Mouse (Mus musculus) liver, postnatal 0 days (tissue): ENCODE results near the gene Ubn1. TPM values are rescaled to one million over a fixed set of nuclear protein-coding genes. Genes with fewer than 3 reads are reported as not detected.
A peak's percentile ranks its signal among the peaks of the same experiment; 100 is the strongest.

Source experiments
- ATAC-seq: fragments of 200-750 bp; cut with Nextera tagmentation; 2 replicates; pipeline ENCODE4 v1.8.0; 2017; ENCODE audit warnings: mild to moderate bottlenecking, moderate library complexity
- DNase-seq: peaks from one replicate; pipeline ENCODE4 v3.0.0-alpha.2; 2016
- H3K27ac ChIP-seq: fragments of 300-500 bp; sonication (generic); 2 replicates; pipeline ENCODE4 v1.5.1; 2014; ENCODE audit warnings: antibody characterized with exemption, moderate library complexity, mild to moderate bottlenecking, low read depth
- H3K27me3 ChIP-seq: fragments of 300-500 bp; sonication (generic); 2 replicates; pipeline ENCODE4 v1.6.1; 2014; ENCODE audit warnings: low read length, control low read depth, mixed read lengths; ENCODE audit not compliant: insufficient read depth
- H3K36me3 ChIP-seq: fragments of 300-500 bp; sonication (generic); replicated peaks from 2 replicates; pipeline ENCODE4 v1.6.1; 2014; ENCODE audit warnings: mild to moderate bottlenecking, control low read depth, low read length, moderate library complexity, mixed read lengths; ENCODE audit not compliant: insufficient read depth
- H3K4me1 ChIP-seq: fragments of 300-500 bp; sonication (generic); 2 replicates; pipeline ENCODE4 v1.6.1; 2014; ENCODE audit warnings: antibody characterized with exemption, mild to moderate bottlenecking, control low read depth; ENCODE audit not compliant: insufficient read depth
- H3K4me2 ChIP-seq: fragments of 300-500 bp; sonication (generic); 2 replicates; pipeline ENCODE4 v1.6.1; 2014; ENCODE audit warnings: low read depth, mild to moderate bottlenecking, low read length, moderate library complexity, mixed read lengths
- H3K4me3 ChIP-seq: fragments of 300-500 bp; sonication (generic); 2 replicates; pipeline ENCODE4 v1.5.1; 2014; ENCODE audit warnings: low read depth, low read length
- H3K9ac ChIP-seq: fragments of 300-500 bp; sonication (generic); replicated peaks from 2 replicates; pipeline ENCODE4 v1.6.1; 2014; ENCODE audit warnings: mild to moderate bottlenecking, moderate library complexity
- H3K9me3 ChIP-seq: fragments of 300-500 bp; sonication (generic); 2 replicates; pipeline ENCODE4 v1.6.1; 2016; ENCODE audit warnings: mild to moderate bottlenecking, control low read depth, low read length, mixed read lengths
- CTCF ChIP-seq: sonication (generic); IDR thresholded peaks from 2 replicates; pipeline ENCODE4 v1.5.1; 2016; ENCODE audit warnings: antibody characterized with exemption, low read depth
- EP300 ChIP-seq: IDR thresholded peaks from 2 replicates; pipeline ENCODE4 v1.6.1; 2016; ENCODE audit warnings: antibody characterized with exemption, low read depth, mild to moderate bottlenecking
- WGBS: fragments of 180-500 bp; shearing (Covaris S2); extraction: QIAGEN DNeasy Blood & Tissue Kit; methylation state at CpG from one replicate; pipeline ENCODE4 v1.1.7; 2014; ENCODE audit not compliant: insufficient replicate concordance; 5-methylcytosine and 5-hydroxymethylcytosine counted together
- polyA plus RNA-seq: library from polyadenylated mRNA; unstranded; fragments of >200 nt; fragmentation: Nextera tagmentation; extraction: Ambion mirVana; gene quantifications from 2 replicates; pipeline ENCODE4 v1.2.1, GENCODE M21; 2015

Ubn1 gene
- polyA plus RNA-seq, 1 experiment from 2014 or later = 6.4 TPM

- peak; percentile 33 for DNase-seq
- no peaks in the 10 kb centered on the region for H3K9me3 ChIP-seq
- peaks cover 39% of the 10 kb centered on the region for H3K4me1 ChIP-seq
- peak overlapping the region; percentile 84 for H3K27ac ChIP-seq
- H3K4me3 ChIP-seq = no peak overlapping the region
- H3K4me2 ChIP-seq = peak overlapping the region; percentile 95
- ATAC-seq = no peak
- no peaks in the 10 kb centered on the region for H3K27me3 ChIP-seq
- peaks cover 30% of the 10 kb centered on the region for H3K36me3 ChIP-seq
- WGBS = 55% methylated on average over 7 of the region's 7 CpGs
- H3K9ac ChIP-seq = 0 out of 2 replicates have a peak overlapping the region, but pooled peaks have one; percentile 21
- no peak for TF ChIP-seq EP300
Measured at GRCm38 (mm10) chr16:5011285-5011684, 38.6 kb upstream of the Ubn1 start.

- Histone ChIP-seq H3K27ac (peak overlapping the region; percentile 84), H3K27me3 (no peaks in the 10 kb centered on the region), H3K4me3 (peak overlapping the region; percentile 76), H3K9ac (peak overlapping the region; percentile 70), H3K9me3 (no peaks in the 10 kb centered on the region), H3K4me1 (peaks cover 36% of the 10 kb centered on the region), H3K4me2 (peak overlapping the region; percentile 95), H3K36me3 (peaks cover 40% of the 10 kb centered on the region)
- DNase-seq = peak; percentile 31
- peak; percentile 91 for TF ChIP-seq EP300
- no peak for TF ChIP-seq CTCF
- 40% methylated on average over 13 of the region's 13 CpGs for whole genome bisulfite sequencing
- ATAC-seq = peak; percentile 42
Measured at GRCm38 (mm10) chr16:5012036-5013005, 37.5 kb upstream of the Ubn1 start.

GRCm38 (mm10) chr16:5013054-5013838 lies 36.6 kb upstream of the Ubn1 start, which contains the start of gene Rogdi:
TSS of gene Rogdi (minus strand) at chr16:5013553.
- no peak for TF ChIP-seq EP300
- TF ChIP-seq CTCF = peak; percentile 40
- peaks cover 46% of the 10 kb centered on the region for H3K36me3 ChIP-seq
- H3K27me3 ChIP-seq = no peaks in the 10 kb centered on the region
- no peaks in the 10 kb centered on the region for H3K9me3 ChIP-seq
- H3K27ac ChIP-seq = peak within 1 kb of the TSS; percentile 84
- WGBS = under 1% methylated on average over 62 of the region's 63 CpGs
- DNase-seq (peak; percentile 97), ATAC-seq (peak; percentile 92)
- peak within 1 kb of the TSS; percentile 76 for H3K4me3 ChIP-seq
- H3K9ac ChIP-seq = peak within 1 kb of the TSS; percentile 70
- peaks cover 36% of the 10 kb centered on the region for H3K4me1 ChIP-seq
- peak within 1 kb of the TSS; percentile 95 for H3K4me2 ChIP-seq

GRCm38 (mm10) chr16:5014578-5014977 lies 35.3 kb upstream of the Ubn1 start:
- no peak overlapping the region for H3K27ac ChIP-seq
- DNase-seq (no peak), ATAC-seq (no peak)
- peaks cover 54% of the 10 kb centered on the region for H3K36me3 ChIP-seq
- H3K4me3 ChIP-seq = no peak overlapping the region
- no peaks in the 10 kb centered on the region for H3K27me3 ChIP-seq
- peaks cover 32% of the 10 kb centered on the region for H3K4me1 ChIP-seq
- TF ChIP-seq EP300 = no peak
- no peak for TF ChIP-seq CTCF
- no peaks in the 10 kb centered on the region for H3K9me3 ChIP-seq
- WGBS = 86% methylated on average over 4 of the region's 4 CpGs
- H3K9ac ChIP-seq = no peak overlapping the region
- H3K4me2 ChIP-seq = no peak overlapping the region

GRCm38 (mm10) chr16:5024021-5024420 lies 25.8 kb upstream of the Ubn1 start:
- Histone ChIP-seq H3K9ac (no peak overlapping the region), H3K27me3 (no peaks in the 10 kb centered on the region), H3K36me3 (peaks cover 86% of the 10 kb centered on the region), H3K4me3 (no peak overlapping the region), H3K9me3 (no peaks in the 10 kb centered on the region), H3K4me1 (no peaks in the 10 kb centered on the region), H3K27ac (peak overlapping the region; percentile 50; the same call in 1 of the 2 replicates), H3K4me2 (no peak overlapping the region)
- WGBS = 86% methylated on average over 3 of the region's 3 CpGs
- ATAC-seq = peak; percentile 94
- TF ChIP-seq CTCF (no peak), EP300 (no peak)
- no peak for DNase-seq

- Histone ChIP-seq H3K4me2 (no peak overlapping the region), H3K27ac (peak overlapping the region; percentile 48; the same call in 1 of the 2 replicates), H3K36me3 (peaks cover 88% of the 10 kb centered on the region), H3K4me1 (no peaks in the 10 kb centered on the region), H3K9ac (no peak overlapping the region), H3K4me3 (no peak overlapping the region), H3K9me3 (no peaks in the 10 kb centered on the region), H3K27me3 (no peaks in the 10 kb centered on the region)
- ATAC-seq = peak; percentile 91
- DNase-seq = peak; percentile 53
- TF ChIP-seq EP300 (no peak), CTCF (no peak)
- 27% methylated on average over 2 of the region's 2 CpGs for WGBS
Measured at GRCm38 (mm10) chr16:5029847-5030246, 20.0 kb upstream of the Ubn1 start.
